Mouse (Mus musculus) bone marrow, adult 2 months (tissue): ENCODE results near the gene Plxna1. TPM values are rescaled to one million over a fixed set of nuclear protein-coding genes. Genes with fewer than 3 reads are reported as not detected.

Source experiments
- H3K27ac ChIP-seq: fragments of 200-500 bp; 2 replicates; pipeline ENCODE4 v1.5.1; 2012; ENCODE audit warnings: low read depth, mild to moderate bottlenecking, control low read depth, inconsistent platforms, low read length; ENCODE audit not compliant: control insufficient read depth, poor library complexity, insufficient read depth
- H3K4me1 ChIP-seq: fragments of 200-500 bp; 2 replicates; pipeline ENCODE4 v1.6.1; 2011; ENCODE audit warnings: low read length; ENCODE audit not compliant: control insufficient read depth, insufficient read depth
- H3K4me3 ChIP-seq: fragments of 200-500 bp; replicated peaks from 2 replicates; pipeline ENCODE3; 2011; ENCODE audit warnings: mild to moderate bottlenecking, low read depth, low read length, control low read depth; ENCODE audit not compliant: control insufficient read depth
- CTCF ChIP-seq: fragments of 200-500 bp; IDR thresholded peaks from 2 replicates; pipeline ENCODE4 v1.5.1; 2011; ENCODE audit warnings: low read length, control low read depth; ENCODE audit not compliant: control insufficient read depth, insufficient read depth
- POLR2A ChIP-seq: fragments of 200-500 bp; IDR thresholded peaks from 2 replicates; pipeline ENCODE4 v1.6.1; 2011; ENCODE audit warnings: low read depth, mild to moderate bottlenecking, control low read depth, low read length, borderline replicate concordance; ENCODE audit not compliant: control insufficient read depth
- WGBS: fragments of 180-500 bp; shearing (Covaris S2); methylation state at CpG from one replicate; pipeline ENCODE4 v1.1.7; 2018; 5-methylcytosine and 5-hydroxymethylcytosine counted together
- polyA plus RNA-seq: library from polyadenylated mRNA; stranded (reverse); fragments of >200 nt; gene quantifications from 2 replicates; pipeline ENCODE4 v1.2.4, GENCODE M21; 2011; ENCODE audit warnings: low replicate concordance; ENCODE audit not compliant: missing spikeins, insufficient read depth, insufficient read length

The Plxna1 gene
- polyA plus RNA-seq, 1 experiment: 4.4 TPM

GRCm38 (mm10) chr6:89328634-89329033 is 33.8 kb downstream of the Plxna1 start:
- Histone ChIP-seq H3K4me3 (no peak overlapping the region), H3K27ac (no peak overlapping the region), H3K4me1 (no peaks in the 10 kb centered on the region)
- TF ChIP-seq CTCF (no peak), POLR2A (no peak)
- WGBS: 85% methylated on average over 4 of the region's 4 CpGs

GRCm38 (mm10) chr6:89327746-89328491 is 34.5 kb downstream of the Plxna1 start:
- H3K4me1 ChIP-seq: no peaks in the 10 kb centered on the region
- H3K27ac ChIP-seq: no peak overlapping the region
- no peak overlapping the region for H3K4me3 ChIP-seq
- TF ChIP-seq POLR2A: no peak
- no peak for TF ChIP-seq CTCF
- WGBS: 88% methylated on average over 15 of the region's 15 CpGs

- Histone ChIP-seq H3K4me3 (no peak overlapping the region), H3K27ac (no peak overlapping the region), H3K4me1 (no peaks in the 10 kb centered on the region)
- 59% methylated on average over 4 of the region's 4 CpGs for WGBS
- TF ChIP-seq POLR2A: no peak
Measured at GRCm38 (mm10) chr6:89324842-89325241, 37.6 kb downstream of the Plxna1 start.

- Histone ChIP-seq H3K27ac (no peak overlapping the region), H3K4me1 (no peaks in the 10 kb centered on the region; the same call in 1 of the 2 replicates), H3K4me3 (no peak overlapping the region)
- no peak for TF ChIP-seq POLR2A
- TF ChIP-seq CTCF: no peak
- WGBS: 70% methylated on average over 4 of the region's 4 CpGs
Measured at GRCm38 (mm10) chr6:89315263-89315662, 47.2 kb downstream of the Plxna1 start.

GRCm38 (mm10) chr6:89311518-89311917 is 50.9 kb downstream of the Plxna1 start:
- Histone ChIP-seq H3K4me1 (no peaks in the 10 kb centered on the region; the same call in 1 of the 2 replicates), H3K27ac (no peak overlapping the region), H3K4me3 (no peak overlapping the region)
- 15% methylated on average over 2 of the region's 2 CpGs for WGBS
- TF ChIP-seq POLR2A (no peak), CTCF (no peak)

GRCm38 (mm10) chr6:89310236-89310635 is 52.2 kb downstream of the Plxna1 start:
- H3K27ac ChIP-seq: no peak overlapping the region
- WGBS: 75% methylated on average over 9 of the region's 9 CpGs
- H3K4me3 ChIP-seq: no peak overlapping the region

GRCm38 (mm10) chr6:89308213-89308973 is 54.0 kb downstream of the Plxna1 start:
- H3K27ac ChIP-seq: no peak overlapping the region
- WGBS: 71% methylated on average over 6 of the region's 6 CpGs
- no peaks in the 10 kb centered on the region; the same call in 1 of the 2 replicates for H3K4me1 ChIP-seq
- no peak overlapping the region for H3K4me3 ChIP-seq
- TF ChIP-seq CTCF (no peak), POLR2A (no peak)

More at GRCm38 (mm10) chr6:89310236-89310635, 52.2 kb downstream of the Plxna1 start:
- TF ChIP-seq POLR2A (no peak), CTCF (no peak)
- H3K4me1 ChIP-seq: no peaks in the 10 kb centered on the region; the same call in 1 of the 2 replicates

- Histone ChIP-seq H3K4me1 (no peaks in the 10 kb centered on the region), H3K4me3 (no peak overlapping the region), H3K27ac (no peak overlapping the region)
- TF ChIP-seq POLR2A (no peak), CTCF (no peak)
- 61% methylated on average over 3 of the region's 3 CpGs for WGBS
Measured at GRCm38 (mm10) chr6:89304375-89305058, 57.9 kb downstream of the Plxna1 start.
